Mouse (Mus musculus) CH12.LX (cell line): ENCODE results near the gene Gins3.

ENCODE experiments used
- CTCF ChIP-seq, 2 experiments: IDR thresholded peaks in 1 of 2; conservative IDR thresholded peaks in 1 of 2; 2 replicates each; pipeline ENCODE4 v1.5.1; 2011 to 2012; ENCODE audit warnings: low read depth in 2 of 2, low read length in 2 of 2, improper control_type of control experiment in 1 of 2, inconsistent platforms in 1 of 2, mild to moderate bottlenecking in 1 of 2, moderate library complexity in 1 of 2
- EP300 ChIP-seq: IDR thresholded peaks from 2 replicates; pipeline ENCODE4 v1.6.1; 2011; ENCODE audit warnings: low read length, improper control_type of control experiment
- HCFC1 ChIP-seq: IDR thresholded peaks from 2 replicates; pipeline ENCODE4 v1.6.1; 2012; ENCODE audit warnings: low read depth, mild to moderate bottlenecking, inconsistent platforms, low read length, improper control_type of control experiment
- MAFK ChIP-seq: IDR thresholded peaks from 2 replicates; pipeline ENCODE4 v1.6.1; 2011; ENCODE audit warnings: low read length, improper control_type of control experiment; ENCODE audit not compliant: insufficient replicate concordance
- MXI1 ChIP-seq: IDR thresholded peaks from 2 replicates; pipeline ENCODE4 v1.6.1; 2011; ENCODE audit warnings: mild to moderate bottlenecking, low read depth, low read length, improper control_type of control experiment
- MYC ChIP-seq: IDR thresholded peaks from 2 replicates; pipeline ENCODE4 v1.6.1; 2011; ENCODE audit warnings: low read depth, mild to moderate bottlenecking, improper control_type of control experiment, low read length
- POLR2A ChIP-seq: IDR thresholded peaks from 2 replicates; pipeline ENCODE4 v1.6.1; 2011; ENCODE audit warnings: low read depth, mild to moderate bottlenecking, improper control_type of control experiment, low read length
- RAD21 ChIP-seq: IDR thresholded peaks from 2 replicates; pipeline ENCODE4 v1.6.1; 2011; ENCODE audit warnings: low read depth, mild to moderate bottlenecking, low read length, improper control_type of control experiment, moderate library complexity
- SIN3A ChIP-seq: IDR thresholded peaks from 2 replicates; pipeline ENCODE4 v1.6.1; 2012; ENCODE audit warnings: low read length, improper control_type of control experiment, inconsistent platforms
- TBP ChIP-seq: conservative IDR thresholded peaks from 2 replicates; pipeline ENCODE4 v1.6.1; 2011; ENCODE audit warnings: low read depth, low read length, improper control_type of control experiment
- TCF12 ChIP-seq: IDR thresholded peaks from 2 replicates; pipeline ENCODE4 v1.6.1; 2014; ENCODE audit warnings: low read depth, mild to moderate bottlenecking, inconsistent platforms, low read length, improper control_type of control experiment
- USF2 ChIP-seq: conservative IDR thresholded peaks from 2 replicates; pipeline ENCODE4 v1.6.1; 2011; ENCODE audit warnings: low read depth, low read length, improper control_type of control experiment
- ZNF384 ChIP-seq: IDR thresholded peaks from 2 replicates; pipeline ENCODE4 v1.6.1; 2012; ENCODE audit warnings: low read depth, low read length, improper control_type of control experiment, inconsistent platforms

GRCm38 (mm10) chr8:95590539-95590938, 42.7 kb upstream of the Gins3 start:
- no peak for TF ChIP-seq MAFK
- no peak for TF ChIP-seq RAD21
- TF ChIP-seq USF2 = no peak
- TF ChIP-seq POLR2A = no peak
- TF ChIP-seq HCFC1 = no peak
- TF ChIP-seq MYC = no peak
- TF ChIP-seq ZNF384 = no peak
- no peak for TF ChIP-seq MXI1
- TF ChIP-seq SIN3A = no peak
- no peak for TF ChIP-seq EP300
- no peak for TF ChIP-seq TCF12
- TF ChIP-seq CTCF (conservative IDR thresholded peaks at IDR 0.05 in 1 of 2, IDR thresholded peaks at IDR 0.05 in 1 of 2; ENCODE audit: low read depth in 2 of 2, low read length in 2 of 2) = no peak
- TF ChIP-seq TBP = no peak
